Mouse (Mus musculus) limb, embryonic 14.5 days (tissue): ENCODE data around the gene Gramd4. TPM values are rescaled to one million over a fixed set of nuclear protein-coding genes. Genes with fewer than 3 reads are reported as not detected.

Experiments
- ATAC-seq: fragments of 200-750 bp; cut with Nextera tagmentation; 2 replicates; pipeline ENCODE4 v1.8.0; 2017; ENCODE audit warnings: low read depth, moderate number of reproducible peaks, moderate TSS enrichment; ENCODE audit not compliant: low FRiP score
- DNase-seq: peaks from one replicate; pipeline ENCODE4 v3.0.0-alpha.2; 2015; ENCODE audit warnings: low spot score
- H3K27ac ChIP-seq: fragments of 300-500 bp; sonication (generic); replicated peaks from 2 replicates; pipeline ENCODE4 v1.5.1; 2014; ENCODE audit warnings: low read depth, mild to moderate bottlenecking, low read length, moderate library complexity, mixed read lengths
- H3K27me3 ChIP-seq: fragments of 300-500 bp; sonication (generic); 2 replicates; pipeline ENCODE4 v1.6.1; 2014; ENCODE audit warnings: low read length, mixed read lengths; ENCODE audit not compliant: control insufficient read depth, insufficient read depth
- H3K36me3 ChIP-seq: fragments of 300-500 bp; sonication (generic); 2 replicates; pipeline ENCODE4 v1.6.1; 2014; ENCODE audit warnings: mild to moderate bottlenecking, low read length, moderate library complexity, mixed read lengths; ENCODE audit not compliant: control insufficient read depth, insufficient read depth
- H3K4me1 ChIP-seq: fragments of 300-500 bp; sonication (generic); 2 replicates; pipeline ENCODE4 v1.6.1; 2014; ENCODE audit warnings: antibody characterized with exemption, low read length, mixed read lengths; ENCODE audit not compliant: control insufficient read depth, insufficient read depth
- H3K4me2 ChIP-seq: fragments of 300-500 bp; sonication (generic); replicated peaks from 2 replicates; pipeline ENCODE4 v1.6.1; 2014; ENCODE audit warnings: low read depth, mild to moderate bottlenecking, low read length, moderate library complexity; ENCODE audit not compliant: severe bottlenecking
- H3K4me3 ChIP-seq: fragments of 300-500 bp; sonication (generic); replicated peaks from 2 replicates; pipeline ENCODE4 v1.5.1; 2014; ENCODE audit warnings: low read length
- H3K9ac ChIP-seq: fragments of 300-500 bp; sonication (generic); 2 replicates; pipeline ENCODE4 v1.6.1; 2014; ENCODE audit warnings: mild to moderate bottlenecking, low read depth, low read length, moderate library complexity; ENCODE audit not compliant: severe bottlenecking
- H3K9me3 ChIP-seq: fragments of 300-500 bp; sonication (generic); 2 replicates; pipeline ENCODE4 v1.6.1; 2016; ENCODE audit warnings: low read length; ENCODE audit not compliant: control insufficient read depth
- POLR2A ChIP-seq: fragments of 200-500 bp; IDR thresholded peaks from 2 replicates; pipeline ENCODE4 v1.8.0; 2012; ENCODE audit warnings: inconsistent platforms, mild to moderate bottlenecking, moderate library complexity, borderline replicate concordance; ENCODE audit not compliant: insufficient read depth, insufficient read length; ENCODE audit errors: extremely low read depth
- whole genome bisulfite sequencing: fragments of 180-500 bp; shearing (Covaris S2); extraction: QIAGEN DNeasy Blood & Tissue Kit; methylation state at CpG from one replicate; pipeline ENCODE4 v1.1.7; 2014; 5-methylcytosine and 5-hydroxymethylcytosine counted together
- polyA plus RNA-seq, 2 experiments: library from polyadenylated mRNA; depleted of rRNA in 1 of 2; stranded (reverse) in 1 of 2; unstranded in 1 of 2; fragments of >200 nt; fragmentation: Nextera tagmentation in 1 of 2; extraction: Ambion mirVana in 1 of 2; gene quantifications; 2 replicates each; pipeline versions ENCODE4 v1.2.1 to v1.2.3; 2012 to 2014

Gramd4 gene
- polyA plus RNA-seq, 2 experiments: 12.3 to 23.5 TPM

DNA sequence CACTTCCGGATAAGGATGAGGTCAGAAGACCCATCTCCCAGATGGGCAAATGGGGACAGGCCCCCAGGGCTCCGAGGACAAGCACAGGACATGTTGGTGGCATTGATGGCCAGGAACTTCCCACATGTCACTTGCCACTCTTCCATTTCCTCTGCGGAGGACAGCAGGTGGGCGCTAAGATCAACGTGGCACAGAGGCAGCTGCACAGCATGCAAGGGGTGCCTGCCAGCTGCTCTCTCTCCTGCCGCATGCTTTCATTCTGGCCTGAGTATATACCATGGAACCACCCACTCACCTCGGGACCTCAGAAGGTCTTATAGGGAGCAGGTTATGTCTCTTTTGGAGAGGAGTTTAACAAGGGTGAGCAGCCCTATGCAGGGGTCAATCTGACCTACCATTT is 87.1 kb downstream of the Gramd4 start:
- H3K9me3 ChIP-seq: no peaks in the 10 kb centered on the region
- H3K4me1 ChIP-seq: no peaks in the 10 kb centered on the region
- no peak overlapping the region for H3K4me3 ChIP-seq
- TF ChIP-seq POLR2A: no peak
- ATAC-seq (no peak), DNase-seq (no peak)
- H3K27me3 ChIP-seq: no peaks in the 10 kb centered on the region
- H3K36me3 ChIP-seq: peaks cover 74% of the 10 kb centered on the region
- no peak overlapping the region for H3K4me2 ChIP-seq
- WGBS: 66% methylated on average over 6 of the region's 7 CpGs
- no peak overlapping the region for H3K9ac ChIP-seq
- H3K27ac ChIP-seq: no peak overlapping the region

DNA sequence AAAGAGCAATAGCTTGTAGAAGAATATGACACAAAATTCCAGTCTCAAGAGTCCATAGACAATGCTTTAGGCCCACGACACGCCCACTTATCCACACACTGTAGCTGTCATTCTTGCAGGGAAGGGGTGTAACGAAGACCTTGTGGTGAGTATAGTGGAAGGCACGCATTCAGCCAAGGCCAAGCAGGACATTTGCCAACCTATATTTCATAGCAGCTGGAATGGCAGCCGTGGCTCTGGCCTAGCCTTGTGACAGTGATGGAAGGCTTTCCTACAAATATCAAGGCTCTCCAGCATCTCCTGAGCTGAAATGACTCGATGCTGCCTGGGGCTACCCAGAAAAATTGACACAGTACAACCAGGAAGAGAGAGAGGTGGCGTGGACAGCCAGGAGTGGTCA is 87.6 kb downstream of the Gramd4 start:
- no peak overlapping the region for H3K9ac ChIP-seq
- H3K4me2 ChIP-seq: no peak overlapping the region
- no peak overlapping the region for H3K4me3 ChIP-seq
- no peak overlapping the region for H3K27ac ChIP-seq
- no peak for TF ChIP-seq POLR2A
- peaks cover 74% of the 10 kb centered on the region for H3K36me3 ChIP-seq
- WGBS: 89% methylated on average over 7 of the region's 7 CpGs
- no peak for ATAC-seq
- no peak for DNase-seq
- H3K27me3 ChIP-seq: no peaks in the 10 kb centered on the region
- no peaks in the 10 kb centered on the region for H3K4me1 ChIP-seq
- H3K9me3 ChIP-seq: no peaks in the 10 kb centered on the region

DNA sequence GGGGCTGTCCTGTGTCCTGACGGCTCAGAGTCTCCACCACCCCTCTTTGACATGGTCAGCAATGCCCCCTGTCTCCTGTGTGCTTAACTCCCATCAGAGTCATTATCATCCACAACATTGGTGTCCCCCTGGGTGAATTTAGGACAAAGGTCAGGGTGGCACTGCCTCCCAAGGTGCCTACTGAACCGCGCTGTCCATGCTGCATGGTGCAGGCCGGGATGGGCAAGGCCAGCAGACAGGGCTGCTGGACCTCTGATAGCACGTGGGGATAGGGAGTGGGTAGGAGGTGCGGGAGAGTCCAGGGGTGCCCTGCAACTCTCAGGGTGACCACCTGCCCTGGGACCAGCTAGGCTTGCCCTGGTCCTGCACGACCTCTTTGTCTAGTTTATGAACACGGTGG is 89.4 kb downstream of the Gramd4 start:
- H3K4me1 ChIP-seq: no peaks in the 10 kb centered on the region
- no peak overlapping the region for H3K27ac ChIP-seq
- no peaks in the 10 kb centered on the region for H3K9me3 ChIP-seq
- TF ChIP-seq POLR2A: no peak
- DNase-seq: no peak
- H3K4me2 ChIP-seq: no peak overlapping the region
- no peaks in the 10 kb centered on the region for H3K27me3 ChIP-seq
- peaks cover 70% of the 10 kb centered on the region for H3K36me3 ChIP-seq
- ATAC-seq: no peak
- 95% methylated on average over 8 of the region's 8 CpGs for WGBS
- H3K4me3 ChIP-seq: no peak overlapping the region
- no peak overlapping the region for H3K9ac ChIP-seq

DNA sequence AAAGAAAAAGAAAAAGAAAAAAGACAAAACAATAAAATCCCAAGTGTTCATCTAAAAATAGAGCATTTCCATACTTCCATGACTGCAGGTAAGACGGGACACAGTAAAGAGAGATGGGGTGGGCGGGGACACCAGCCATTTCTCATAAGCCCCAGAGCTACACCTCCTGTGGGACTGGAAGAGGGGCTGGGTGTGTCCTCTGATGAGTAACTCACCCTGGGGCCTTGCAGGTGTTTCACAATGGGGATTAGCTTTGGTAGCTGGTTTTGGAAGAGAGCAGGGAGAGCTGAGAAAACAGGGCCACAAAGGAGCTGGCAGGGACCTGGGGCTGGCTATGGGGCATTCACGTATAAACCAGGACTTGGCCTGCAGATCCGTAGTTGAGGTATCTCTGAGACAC is 93.1 kb downstream of the Gramd4 start:
- H3K27ac ChIP-seq: no peak overlapping the region
- WGBS: 69% methylated on average over 4 of the region's 4 CpGs
- no peaks in the 10 kb centered on the region for H3K9me3 ChIP-seq
- DNase-seq (peak; percentile 28), ATAC-seq (no peak)
- H3K4me1 ChIP-seq: no peaks in the 10 kb centered on the region
- no peaks in the 10 kb centered on the region for H3K27me3 ChIP-seq
- TF ChIP-seq POLR2A: no peak
- no peak overlapping the region for H3K4me3 ChIP-seq
- no peak overlapping the region for H3K9ac ChIP-seq
- no peak overlapping the region for H3K4me2 ChIP-seq
- peaks cover 58% of the 10 kb centered on the region for H3K36me3 ChIP-seq

DNA sequence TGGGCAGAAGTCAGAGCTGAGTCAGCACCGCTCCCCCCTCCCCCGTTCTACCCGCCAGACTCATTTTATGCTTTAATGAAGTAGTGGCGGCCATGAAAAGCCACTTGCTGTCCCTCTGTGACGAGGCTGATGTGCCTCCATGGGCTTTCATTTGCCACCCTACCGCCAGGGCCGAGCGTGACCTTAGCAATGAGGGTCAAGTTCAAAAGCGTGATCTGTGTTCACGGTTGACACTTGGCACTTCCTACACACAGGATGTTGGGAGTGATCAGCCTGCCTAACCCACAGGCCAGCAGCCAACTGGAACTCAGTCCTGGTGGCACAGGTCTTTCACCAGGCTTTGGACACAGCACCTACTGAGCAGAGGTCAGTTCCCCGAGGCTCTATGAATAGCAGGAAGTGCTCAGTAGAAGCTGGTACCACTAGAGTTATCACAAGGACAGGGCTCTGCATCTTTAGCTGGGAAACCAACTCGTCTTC is 96.0 kb downstream of the Gramd4 start:
- H3K36me3 ChIP-seq: peaks cover 41% of the 10 kb centered on the region
- H3K4me1 ChIP-seq: no peaks in the 10 kb centered on the region
- TF ChIP-seq POLR2A: no peak
- no peak overlapping the region for H3K9ac ChIP-seq
- H3K4me2 ChIP-seq: no peak overlapping the region
- 82% methylated on average over 12 of the region's 12 CpGs for WGBS
- DNase-seq: no peak
- no peaks in the 10 kb centered on the region for H3K9me3 ChIP-seq
- no peak overlapping the region for H3K4me3 ChIP-seq
- H3K27ac ChIP-seq: no peak overlapping the region
- no peak for ATAC-seq
- no peaks in the 10 kb centered on the region for H3K27me3 ChIP-seq

DNA sequence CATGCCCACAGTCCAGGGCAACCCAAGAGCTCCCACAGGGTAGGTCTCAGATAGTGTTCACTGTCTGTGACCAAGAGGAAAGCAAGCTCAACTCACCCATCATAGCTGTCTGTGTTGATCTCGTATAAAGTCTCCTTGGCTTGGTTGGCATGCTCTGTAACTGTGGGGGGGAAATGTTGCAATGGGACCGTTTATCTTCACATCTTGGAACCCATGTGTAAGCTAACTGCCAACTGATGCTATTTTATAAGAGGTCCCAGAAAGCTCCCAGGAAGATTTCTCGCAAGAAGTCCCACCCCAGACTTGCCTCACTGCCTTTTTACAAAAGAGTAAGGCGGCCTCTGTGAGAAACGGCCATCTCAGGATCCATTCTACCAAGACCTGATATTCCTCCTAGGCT is 99.0 kb downstream of the Gramd4 start:
- no peak for TF ChIP-seq POLR2A
- Histone ChIP-seq H3K9ac (no peak overlapping the region), H3K27ac (no peak overlapping the region), H3K4me1 (no peaks in the 10 kb centered on the region), H3K4me3 (no peak overlapping the region), H3K9me3 (no peaks in the 10 kb centered on the region), H3K4me2 (no peak overlapping the region), H3K36me3 (peaks cover 27% of the 10 kb centered on the region), H3K27me3 (no peaks in the 10 kb centered on the region)
- no peak for DNase-seq
- WGBS: 88% methylated on average over 5 of the region's 5 CpGs
- no peak for ATAC-seq
